Mouse (Mus musculus) bone marrow macrophage, adult 2 months (primary cell): ENCODE results near the gene Wasl.

Experiments used
- CTCF ChIP-seq: IDR thresholded peaks from 2 replicates; pipeline ENCODE4 v1.5.1; 2012; ENCODE audit warnings: low read depth, mild to moderate bottlenecking, low read length, moderate library complexity
- POLR2A ChIP-seq: IDR thresholded peaks from 2 replicates; pipeline ENCODE4 v1.6.1; 2012; ENCODE audit warnings: mild to moderate bottlenecking, low read depth, low read length, borderline replicate concordance

- TF ChIP-seq CTCF = no peak
- no peak for TF ChIP-seq POLR2A
These were observed 67.3 kb downstream of the Wasl start, which contains the start of gene Lmod2 for GRCm38 (mm10) chr6:24597500-24597899.
